In the genomic region with DNA sequence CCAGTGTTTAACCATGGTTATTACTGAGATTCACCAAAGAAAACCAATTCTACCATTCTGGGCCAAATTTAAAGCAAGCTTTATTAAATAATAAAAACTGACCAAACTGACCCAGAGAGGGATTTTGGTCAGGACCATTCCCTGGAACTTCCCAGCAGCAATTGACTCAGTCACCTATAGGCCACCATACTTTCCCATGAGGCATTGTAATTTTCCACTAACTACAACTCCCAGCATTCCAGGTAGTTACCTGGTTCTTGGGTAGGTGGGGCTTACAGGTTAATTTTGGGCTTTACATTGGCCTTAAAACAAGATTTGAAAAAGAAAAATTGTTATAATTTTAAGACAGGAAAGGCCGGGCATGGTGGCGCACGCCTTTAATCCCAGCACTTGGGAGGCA, we compare ENCODE assay signal across 27 mouse cellular contexts.
"Had no signal": no experiment of that assay in that cellular context is flagged by ENCODE, and none has a peak within 500 bp of the region (broad histone marks: within the 10 kb centered on the region; RNA-seq: fewer than 3 reads in every experiment).

No protein-coding gene starts in this region.

- H3K4me2 ChIP-seq: heart, embryonic 11.5 days; hindbrain, embryonic 12.5 days; hindbrain, embryonic 14.5 days; intestine, embryonic 15.5 days; kidney, embryonic 15.5 days; limb, embryonic 13.5 days; limb, embryonic 15.5 days; liver, embryonic 12.5 days had no signal

- H3K27ac ChIP-seq: gastrocnemius, adult 2 months; heart, adult 2 months; hindbrain, embryonic 10.5 days; hindbrain, embryonic 12.5 days; hindbrain, embryonic 14.5 days; intestine, embryonic 15.5 days; kidney, embryonic 15.5 days; kidney, postnatal 0 days; limb, embryonic 13.5 days; liver, embryonic 12.5 days; liver, embryonic 14.5 days had no signal

- ATAC-seq: hindbrain, embryonic 16.5 days; inflammation-experienced regulatory T-cells, adult 6 months; liver, embryonic 12.5 days had no signal

- DNase-seq: gastrocnemius, adult 2 months; gastrocnemius, postnatal 10 days; gastrocnemius, postnatal 25 days; heart, adult 2 months; heart, postnatal 10 days; heart, postnatal 4 days; kidney, adult 11 months; kidney, adult 2 months; kidney, adult 9 months; kidney, postnatal 14 days; kidney, postnatal 36 days; layer of hippocampus, adult 9-11 months; layer of hippocampus, postnatal 36 days; left cerebral cortex, postnatal 4 days had no signal

- H3K9me3 ChIP-seq: hindbrain, embryonic 12.5 days; intestine, embryonic 15.5 days; limb, embryonic 15.5 days had no signal

- H3K27me3 ChIP-seq: hindbrain, embryonic 12.5 days; intestine, embryonic 15.5 days; kidney, embryonic 15.5 days; limb, embryonic 13.5 days; limb, embryonic 15.5 days; liver, embryonic 12.5 days had no signal

- H3K4me1 ChIP-seq: hindbrain, embryonic 10.5 days; hindbrain, embryonic 12.5 days; intestine, embryonic 15.5 days; kidney, embryonic 15.5 days; liver, embryonic 12.5 days had no signal

- H3K36me3 ChIP-seq: hindbrain, embryonic 10.5 days; hindbrain, embryonic 12.5 days; intestine, embryonic 15.5 days; kidney, embryonic 15.5 days; limb, embryonic 13.5 days; limb, embryonic 15.5 days; liver, embryonic 12.5 days had no signal

- H3K9ac ChIP-seq: hindbrain, embryonic 12.5 days; hindbrain, embryonic 14.5 days; intestine, embryonic 15.5 days; kidney, embryonic 15.5 days; limb, embryonic 13.5 days; limb, embryonic 15.5 days; liver, embryonic 12.5 days; liver, embryonic 14.5 days had no signal

- H3K4me3 ChIP-seq: gastrocnemius, adult 2 months; heart, adult 2 months; hindbrain, embryonic 10.5 days; hindbrain, embryonic 12.5 days; intestine, embryonic 15.5 days; kidney, embryonic 15.5 days; limb, embryonic 13.5 days; limb, embryonic 15.5 days; liver, embryonic 12.5 days had no signal
